Mouse (Mus musculus) ES-E14 (cell line): ENCODE measurements around the gene Ppie. TPM values are rescaled to one million over a fixed set of nuclear protein-coding genes. Genes with fewer than 3 reads are reported as not detected.

Experiments used
- DNase-seq: peaks from one replicate; pipeline ENCODE4 v3.0.0-alpha.2; 2013; ENCODE audit warnings: low read depth, low spot score
- H3K27ac ChIP-seq: 2 replicates; pipeline ENCODE4 v1.5.1; 2012; ENCODE audit warnings: low read depth, mild to moderate bottlenecking, low read length, moderate library complexity, mixed read lengths; ENCODE audit not compliant: poor library complexity, insufficient read depth, severe bottlenecking
- H3K36me3 ChIP-seq: 2 replicates; pipeline ENCODE4 v1.6.1; 2012; ENCODE audit warnings: mild to moderate bottlenecking, low read length, moderate library complexity, mixed read lengths; ENCODE audit not compliant: control insufficient read depth, poor library complexity, insufficient read depth, severe bottlenecking
- H3K4me1 ChIP-seq, 2 experiments: fragments of 150-350 bp in 1 of 2; sonication (generic) in 1 of 2; 2 replicates each; pipeline ENCODE4 v1.6.1; 2012; ENCODE audit warnings: low read length in 2 of 2, mild to moderate bottlenecking in 1 of 2, mixed read lengths in 1 of 2; ENCODE audit not compliant: control insufficient read depth in 2 of 2, insufficient read depth in 2 of 2, poor library complexity in 1 of 2
- H3K4me3 ChIP-seq, 2 experiments: fragments of 150-350 bp in 1 of 2; sonication (generic) in 1 of 2; 2 replicates each; pipeline ENCODE4 v1.5.1; 2012; ENCODE audit warnings: low read length in 2 of 2, low read depth in 1 of 2, mild to moderate bottlenecking in 1 of 2, mixed read lengths in 1 of 2; ENCODE audit not compliant: insufficient read depth in 1 of 2, poor library complexity in 1 of 2, severe bottlenecking in 1 of 2
- H3K9ac ChIP-seq: 2 replicates; pipeline ENCODE4 v1.6.1; 2012; ENCODE audit warnings: low read depth, mild to moderate bottlenecking, low read length, mixed read lengths; ENCODE audit not compliant: poor library complexity, insufficient read depth, severe bottlenecking
- H3K9me3 ChIP-seq: fragments of 150-350 bp; sonication (generic); 2 replicates; pipeline ENCODE4 v1.6.1; 2012; ENCODE audit warnings: low read depth, mild to moderate bottlenecking, low read length; ENCODE audit not compliant: control insufficient read depth, insufficient read depth
- CHD2 ChIP-seq: IDR thresholded peaks from 2 replicates; pipeline ENCODE4 v1.6.1; 2014; ENCODE audit warnings: mild to moderate bottlenecking, low read depth, low read length, inconsistent platforms
- HCFC1 ChIP-seq: IDR thresholded peaks from 2 replicates; pipeline ENCODE4 v1.6.1; 2012; ENCODE audit warnings: low read length, inconsistent platforms, borderline replicate concordance; ENCODE audit not compliant: insufficient read depth
- MAFK ChIP-seq: IDR thresholded peaks from 2 replicates; pipeline ENCODE4 v1.6.1; 2014; ENCODE audit warnings: mild to moderate bottlenecking, low read depth, low read length, inconsistent platforms; ENCODE audit not compliant: insufficient read depth
- ZC3H11A ChIP-seq: IDR thresholded peaks from 2 replicates; pipeline ENCODE4 v1.6.1; 2012; ENCODE audit warnings: low read depth, mild to moderate bottlenecking, inconsistent platforms, low read length, borderline replicate concordance
- ZNF384 ChIP-seq: IDR thresholded peaks from 2 replicates; pipeline ENCODE4 v1.6.1; 2012; ENCODE audit warnings: low read depth, low read length, inconsistent platforms
- in situ Hi-C, 2 experiments: fragments of 600-800 bp; cut with MboI; formaldehyde crosslinking; loops; one replicate each; pipeline ENCODE4 v1.15.1; 2025; ENCODE audit warnings: low sequenced_read_pairs in 2 of 2, inconsistent platforms in 1 of 2; ENCODE audit not compliant: unreplicated experiment in 2 of 2
- total RNA-seq: library from RNA; depleted of rRNA; stranded (reverse); fragments of 300-350 nt; gene quantifications from 2 replicates; pipeline ENCODE4 v1.2.3, GENCODE M21; 2012

Ppie gene
- total RNA-seq, 1 experiment: 77.1 TPM

GRCm38 (mm10) chr4:123155840-123156239 is 16.1 kb upstream of the Ppie start:
- Histone ChIP-seq H3K9me3 (no peaks in the 10 kb centered on the region), H3K27ac (no peak overlapping the region), H3K36me3 (no peaks in the 10 kb centered on the region), H3K9ac (no peak overlapping the region), H3K4me1 (no peaks in the 10 kb centered on the region), H3K4me3 (no peak overlapping the region)
- no peak for TF ChIP-seq MAFK
- TF ChIP-seq HCFC1: no peak
- TF ChIP-seq CHD2: no peak
- no peak for TF ChIP-seq ZC3H11A
- no peak for TF ChIP-seq ZNF384
- in situ Hi-C loops: loop anchor here in 1 of 2 experiments (10.0 kb wide), 1 partner anchor 99 kb away; no protein-coding TSS in a partner anchor
- no peak for DNase-seq

GRCm38 (mm10) chr4:123155427-123155826 is 15.7 kb upstream of the Ppie start:
- Histone ChIP-seq H3K4me1 (no peaks in the 10 kb centered on the region), H3K4me3 (no peak overlapping the region), H3K9ac (no peak overlapping the region), H3K36me3 (no peaks in the 10 kb centered on the region), H3K9me3 (no peaks in the 10 kb centered on the region), H3K27ac (no peak overlapping the region)
- TF ChIP-seq ZC3H11A (no peak), HCFC1 (no peak), CHD2 (no peak), MAFK (no peak), ZNF384 (no peak)
- DNase-seq: no peak
- in situ Hi-C loops: loop anchor here in 1 of 2 experiments (10.0 kb wide), 1 partner anchor 99 kb away; no protein-coding TSS in a partner anchor

GRCm38 (mm10) chr4:123155004-123155403 is 15.3 kb upstream of the Ppie start:
- H3K36me3 ChIP-seq: no peaks in the 10 kb centered on the region
- H3K4me3 ChIP-seq: no peak overlapping the region
- H3K9me3 ChIP-seq: no peaks in the 10 kb centered on the region
- H3K9ac ChIP-seq: no peak overlapping the region
- H3K27ac ChIP-seq: no peak overlapping the region
- in situ Hi-C loops: loop anchor here in 1 of 2 experiments (10.0 kb wide), 1 partner anchor 100 kb away; no protein-coding TSS in a partner anchor
- no peaks in the 10 kb centered on the region for H3K4me1 ChIP-seq
- DNase-seq: no peak
- TF ChIP-seq ZNF384: no peak
- TF ChIP-seq HCFC1: no peak
- no peak for TF ChIP-seq MAFK
- peak; percentile 68 for TF ChIP-seq ZC3H11A
- TF ChIP-seq CHD2: no peak

- DNase-seq: no peak
- Histone ChIP-seq H3K27ac (no peak overlapping the region), H3K4me3 (no peak overlapping the region), H3K9ac (no peak overlapping the region), H3K9me3 (no peaks in the 10 kb centered on the region), H3K4me1 (no peaks in the 10 kb centered on the region), H3K36me3 (no peaks in the 10 kb centered on the region)
- TF ChIP-seq CHD2 (no peak), ZNF384 (no peak), MAFK (no peak), HCFC1 (no peak), ZC3H11A (no peak)
- in situ Hi-C loops: loop anchor here in 1 of 2 experiments (10.0 kb wide), 1 partner anchor 102 kb away; no protein-coding TSS in a partner anchor
Measured at GRCm38 (mm10) chr4:123152976-123153375, 13.2 kb upstream of the Ppie start.

GRCm38 (mm10) chr4:123152003-123152402 is 12.3 kb upstream of the Ppie start:
- in situ Hi-C loops: loop anchor here in 1 of 2 experiments (10.0 kb wide), 1 partner anchor 103 kb away; no protein-coding TSS in a partner anchor
- Histone ChIP-seq H3K27ac (no peak overlapping the region), H3K4me1 (no peaks in the 10 kb centered on the region), H3K9ac (no peak overlapping the region), H3K4me3 (no peak overlapping the region), H3K36me3 (no peaks in the 10 kb centered on the region), H3K9me3 (no peaks in the 10 kb centered on the region)
- TF ChIP-seq CHD2 (no peak), ZC3H11A (no peak), MAFK (no peak), HCFC1 (no peak), ZNF384 (no peak)
- DNase-seq: no peak
